Mouse (Mus musculus): ENCODE data around the gene Atp6v0e.

Atp6v0e gene

GRCm38 (mm10) chr17:26662978-26663683 lies at the start of gene Atp6v0e:
TSS of gene Atp6v0e (plus strand) at chr17:26663231.
- peak; percentile 96 for DNase-seq

DNA sequence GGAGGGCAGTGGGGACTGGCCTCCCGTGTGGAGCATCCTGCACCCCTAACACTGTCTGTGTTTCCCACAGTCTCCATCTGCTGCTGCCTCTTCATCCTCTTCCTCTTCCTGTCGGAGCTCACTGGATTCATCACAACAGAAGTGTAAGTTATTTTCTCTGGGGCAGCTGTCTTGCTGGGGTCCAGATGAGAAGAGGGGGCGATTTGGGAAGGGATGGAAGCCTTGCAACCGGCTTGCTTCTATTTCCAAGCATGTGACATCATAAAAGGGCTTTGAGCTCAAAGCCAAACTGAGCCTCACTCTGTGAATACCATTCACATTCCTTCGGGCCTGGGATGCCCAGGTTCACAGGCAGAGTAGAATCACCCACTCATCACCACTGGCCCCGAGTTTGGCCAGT lies 48.7 kb upstream of the Atp6v0e start:
- DNase-seq, result no peak

DNA sequence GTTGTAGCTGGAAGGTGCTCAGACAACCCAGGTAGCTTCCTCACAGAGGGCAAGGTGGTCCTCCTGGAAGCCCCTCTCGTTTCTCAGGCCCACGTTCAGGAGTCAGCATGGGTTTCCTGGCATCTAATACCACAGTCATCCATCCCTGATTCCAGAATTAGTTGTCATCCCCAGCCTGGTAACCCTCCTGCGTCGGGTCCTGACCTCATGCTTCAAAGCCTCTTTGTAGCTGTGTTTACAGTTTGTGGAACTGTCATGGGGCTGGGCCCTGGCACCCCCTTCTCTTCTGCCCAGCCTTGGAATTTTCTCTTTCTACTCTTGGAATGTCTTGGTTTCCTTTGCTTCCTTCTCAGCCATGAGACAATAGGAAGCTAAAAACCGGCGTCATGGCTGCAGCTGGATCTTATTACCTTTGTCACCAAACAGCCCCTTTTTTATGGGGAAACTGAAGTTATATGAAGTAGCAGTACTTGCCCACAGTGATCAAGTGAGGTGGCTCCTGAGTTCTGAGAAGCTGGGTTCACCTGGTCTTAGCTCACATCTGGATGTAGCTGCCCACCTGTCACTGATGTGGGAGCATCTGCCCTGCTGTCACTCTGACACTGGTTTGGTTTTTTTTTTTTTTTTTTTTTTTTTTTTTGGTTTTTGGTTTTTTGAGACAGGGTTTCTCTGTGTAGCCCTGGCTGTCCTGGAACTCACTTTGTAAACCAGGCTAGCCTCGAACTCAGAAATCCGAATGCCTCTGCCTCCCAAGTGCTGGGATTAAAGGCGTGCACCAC lies 48.1 kb upstream of the Atp6v0e start:
- DNase-seq, result no peak

DNA sequence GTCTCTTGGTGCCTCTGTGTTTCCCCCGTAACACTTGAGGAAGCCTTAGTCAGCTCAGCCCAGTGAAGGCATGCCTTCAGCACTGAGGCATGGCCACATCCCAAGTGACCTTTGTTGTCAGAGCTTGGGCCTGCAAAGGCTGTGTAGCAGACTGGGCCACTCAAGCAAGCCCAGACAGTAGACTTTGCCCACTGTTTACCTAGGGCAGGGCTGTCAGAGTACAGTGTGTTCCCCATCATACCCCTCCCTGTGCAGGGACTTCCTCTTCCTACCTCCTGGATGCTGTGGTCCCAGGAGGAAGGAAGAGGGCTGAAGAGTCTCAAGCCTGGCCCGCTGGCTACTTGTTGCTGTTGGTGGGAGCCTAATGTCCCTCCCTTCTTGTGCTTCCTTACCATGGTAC lies 46.3 kb upstream of the Atp6v0e start:
- DNase-seq, result peak; percentile 16

- DNase-seq, result no peak
These were observed 44.5 kb upstream of the Atp6v0e start for GRCm38 (mm10) chr17:26618498-26618897.

DNA sequence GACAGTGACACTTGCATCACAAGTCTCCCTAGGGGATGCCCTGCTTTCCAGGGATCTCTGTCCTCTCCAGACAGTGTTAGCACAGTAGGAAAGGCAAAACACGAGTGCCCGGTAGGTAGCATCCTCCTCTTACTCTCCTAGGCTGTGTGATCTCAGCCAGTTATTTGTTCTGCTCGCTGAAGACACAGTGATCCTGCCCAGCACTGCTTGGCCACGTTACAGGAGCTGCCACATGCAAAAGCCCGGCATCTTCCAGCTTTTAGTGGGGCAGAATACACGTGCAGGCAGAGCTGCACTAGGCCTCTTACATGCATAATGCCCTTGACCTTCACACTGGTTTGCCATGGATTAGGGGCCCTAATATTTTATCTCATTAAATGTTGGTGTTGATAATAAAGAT lies 43.5 kb upstream of the Atp6v0e start:
- no peak for DNase-seq

GRCm38 (mm10) chr17:26620292-26620691 lies 42.7 kb upstream of the Atp6v0e start:
- DNase-seq, result no peak

GRCm38 (mm10) chr17:26620786-26621766 lies 42.0 kb upstream of the Atp6v0e start:
- DNase-seq, result no peak

DNA sequence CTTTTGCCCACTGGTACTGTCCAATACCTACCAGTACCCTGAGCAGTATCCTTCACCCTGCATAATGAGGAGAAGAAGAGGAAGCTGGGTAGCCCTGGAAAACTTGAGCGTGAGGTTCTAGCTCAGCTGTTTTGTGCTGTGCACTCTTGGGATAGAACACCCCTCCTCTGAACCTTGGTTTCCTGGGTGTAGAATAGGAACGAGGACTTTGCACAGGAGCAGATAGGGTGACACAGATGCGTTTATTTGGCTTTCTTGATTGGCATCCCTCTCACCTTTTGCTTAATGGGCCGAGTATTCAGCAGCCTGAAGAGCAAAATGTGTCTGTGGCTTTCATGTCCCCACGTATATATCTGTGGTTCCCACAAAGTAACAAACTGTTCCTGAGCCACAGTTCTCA lies 41.1 kb upstream of the Atp6v0e start:
- DNase-seq, result no peak

- DNase-seq, result no peak
These were observed 39.0 kb upstream of the Atp6v0e start for GRCm38 (mm10) chr17:26623991-26624390.

DNA sequence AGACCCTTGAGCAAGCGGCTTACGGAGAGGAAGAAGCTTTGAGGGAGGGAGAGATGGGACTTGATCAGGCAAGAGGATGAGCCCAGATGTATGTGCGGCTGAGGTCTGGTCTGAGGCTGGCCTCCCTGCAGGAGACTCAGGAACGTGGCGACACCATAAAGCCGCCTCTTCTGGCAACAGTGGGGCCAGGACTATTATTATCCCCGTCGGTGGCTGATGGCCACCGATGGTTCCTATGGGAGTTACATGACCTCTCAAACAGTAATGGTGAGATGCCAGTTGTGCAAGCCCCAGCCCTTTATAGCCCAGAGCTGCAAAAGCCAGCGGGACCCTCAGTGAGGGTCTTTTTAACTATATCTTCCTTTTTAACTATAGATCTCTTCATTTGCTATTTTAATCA lies 38.0 kb upstream of the Atp6v0e start:
- DNase-seq, result no peak

GRCm38 (mm10) chr17:26625521-26626010 lies 37.5 kb upstream of the Atp6v0e start:
- no peak for DNase-seq

DNA sequence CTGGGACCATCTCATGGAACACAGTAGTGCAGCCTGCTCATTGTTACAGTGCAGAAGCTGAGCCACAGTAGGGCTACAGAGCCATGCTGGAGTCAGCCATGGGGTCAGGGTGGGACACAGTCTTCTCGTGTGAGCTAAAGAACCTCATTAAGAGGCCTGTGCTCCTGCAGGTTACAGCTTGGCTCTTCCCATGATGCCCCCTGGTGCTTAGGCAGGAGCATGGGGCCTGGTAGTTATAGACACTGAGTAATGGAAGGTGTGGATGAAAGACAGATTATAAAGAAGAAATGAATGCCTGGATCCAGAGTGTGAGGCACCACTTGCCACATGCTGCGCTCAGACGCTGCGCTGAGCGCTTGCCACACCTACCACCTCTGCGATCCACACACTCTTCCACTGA lies 34.6 kb upstream of the Atp6v0e start:
- DNase-seq, result no peak

DNA sequence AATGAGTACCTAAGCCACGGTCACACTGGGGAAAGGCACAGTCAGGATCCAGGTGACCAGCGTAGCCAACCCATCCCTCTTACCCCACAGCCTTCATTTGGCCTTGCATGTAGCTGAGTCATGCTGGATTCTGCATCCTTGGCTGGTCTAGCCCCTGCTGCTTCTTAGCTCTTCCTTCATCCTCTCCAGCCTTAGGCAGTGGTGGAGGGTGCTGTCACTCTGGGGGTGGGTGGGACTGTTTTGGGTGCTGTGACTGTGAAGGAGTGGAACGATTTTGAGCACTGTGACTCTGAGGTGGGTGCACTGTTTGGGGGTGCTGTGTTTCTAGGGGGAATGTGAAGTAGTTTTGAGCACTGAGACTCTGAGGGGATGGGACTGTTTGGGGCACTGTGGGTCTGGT lies 34.1 kb upstream of the Atp6v0e start:
- no peak for DNase-seq

- DNase-seq, result no peak
These were observed 31.2 kb upstream of the Atp6v0e start for GRCm38 (mm10) chr17:26631811-26632327.

DNA sequence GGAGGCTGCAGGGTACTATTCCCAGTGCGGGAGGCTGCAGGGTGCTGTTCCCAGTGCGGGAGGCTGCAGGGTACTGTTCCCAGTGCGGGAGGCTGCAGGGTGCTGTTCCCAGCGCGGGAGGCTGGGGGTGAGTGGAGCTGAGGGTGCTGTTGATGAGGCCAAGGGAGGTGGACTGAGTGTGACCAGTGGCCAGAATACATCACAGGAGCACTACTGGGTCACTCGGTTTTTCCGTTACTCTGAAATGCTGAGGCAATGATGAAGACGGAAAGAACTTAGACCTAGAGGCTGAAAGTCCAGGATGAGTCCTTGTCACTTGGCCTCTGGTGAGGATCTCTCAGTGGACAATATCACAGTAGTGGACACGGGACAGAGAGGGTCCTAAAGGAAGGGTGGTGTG lies 29.8 kb upstream of the Atp6v0e start:
- DNase-seq, result no peak

- no peak for DNase-seq
These were observed 29.1 kb upstream of the Atp6v0e start for GRCm38 (mm10) chr17:26633926-26634325.

GRCm38 (mm10) chr17:26634539-26634938 lies 28.5 kb upstream of the Atp6v0e start:
- no peak for DNase-seq

GRCm38 (mm10) chr17:26635951-26636350 lies 27.1 kb upstream of the Atp6v0e start:
- no peak for DNase-seq

- DNase-seq, result peak; percentile 48
These were observed 25.2 kb upstream of the Atp6v0e start for GRCm38 (mm10) chr17:26637851-26638250.

DNA sequence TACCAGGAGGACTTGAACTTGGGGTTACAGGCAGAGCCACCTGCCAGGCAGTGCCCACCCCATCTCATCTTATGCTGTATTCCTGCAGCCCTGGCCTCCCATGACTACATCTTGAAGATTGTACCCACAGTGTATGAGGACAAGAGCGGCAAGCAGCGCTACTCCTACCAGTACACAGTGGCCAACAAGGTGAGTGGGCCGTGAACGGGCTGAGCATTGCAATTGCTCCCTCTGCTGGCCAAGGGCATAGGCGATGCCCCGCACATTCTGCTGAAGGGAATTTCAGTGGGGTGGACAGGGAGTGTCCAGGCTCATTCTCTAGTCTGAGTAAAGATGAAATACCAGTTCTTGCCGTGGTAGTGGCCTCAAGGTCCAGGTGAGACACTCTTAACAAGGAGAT lies 24.4 kb upstream of the Atp6v0e start:
- peak; percentile 78 for DNase-seq

DNA sequence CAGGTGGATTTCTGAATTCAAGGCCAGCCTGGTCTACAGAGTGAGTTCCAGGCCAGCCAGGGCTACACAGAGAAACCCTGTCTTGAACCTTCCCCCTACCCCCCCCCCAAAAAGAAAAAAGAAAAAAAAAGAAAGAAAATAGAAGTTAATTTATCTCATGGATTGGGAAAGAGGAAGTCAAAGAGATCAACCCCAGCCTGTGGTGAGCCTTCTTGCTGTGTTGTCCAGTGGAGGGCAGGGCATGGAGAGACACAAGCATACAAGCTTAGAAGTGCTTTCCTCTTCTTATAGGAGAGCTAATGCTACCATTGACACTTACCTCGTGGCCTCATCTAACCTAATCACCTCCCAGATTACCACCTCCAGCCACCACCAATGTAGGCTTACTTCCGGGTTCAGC lies 23.2 kb upstream of the Atp6v0e start:
- no peak for DNase-seq

DNA sequence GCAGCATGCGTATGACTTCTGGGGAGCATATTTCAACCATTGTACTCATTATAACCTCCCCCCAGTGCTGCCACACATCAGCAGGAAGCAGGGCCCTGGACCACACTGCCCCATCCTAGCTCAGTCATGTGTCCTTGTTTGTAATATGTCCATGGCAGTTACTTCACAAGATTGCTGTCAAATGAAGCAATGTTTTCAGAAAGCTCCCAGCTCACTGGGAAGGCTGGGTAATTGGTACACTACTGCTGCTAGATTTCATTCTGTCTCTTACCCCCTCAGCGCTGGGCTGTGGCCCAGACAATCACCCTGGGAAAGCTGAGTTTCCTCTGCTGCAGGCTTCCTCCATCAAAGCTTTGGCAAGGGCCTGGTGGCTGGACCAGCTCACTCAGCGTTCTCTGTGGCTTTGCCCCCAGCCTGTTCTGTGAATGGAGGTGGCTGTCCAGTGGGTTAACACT lies 22.7 kb upstream of the Atp6v0e start:
- DNase-seq, result no peak

All from liver (tissue).